ENCODE assay signal across 9 mouse cellular contexts in genomic region chr10:127167614-127168192, GRCm38 (mm10). TPM values are rescaled to one million over a fixed set of nuclear protein-coding genes. Genes with fewer than 3 reads are reported as not detected.
A peak's percentile ranks its signal among the peaks of the same experiment; 100 is the strongest.
DNase-seq lines count a peak whose midpoint lies in the region; ATAC-seq and TF ChIP-seq lines count a peak whose summit lies in the region.
"Had no signal": no experiment of that assay in that cellular context is flagged by ENCODE, and none has a peak within 500 bp of the region (broad histone marks: within the 10 kb centered on the region; RNA-seq: fewer than 3 reads in every experiment).

No protein-coding gene starts in this region.

- no peak for TF ChIP-seq CTCF in G1E (IDR thresholded peaks at IDR 0.05; ENCODE audit: low read depth, low read length)
- TF ChIP-seq CTCF in kidney, adult 2 months (conservative IDR thresholded peaks at IDR 0.05; ENCODE audit: insufficient read depth, insufficient read length, low read depth, low read length) = no peak

- no peak overlapping the region for H3K9ac ChIP-seq in heart, embryonic 13.5 days
- no peak overlapping the region for H3K9ac ChIP-seq in heart, embryonic 12.5 days
- H3K9ac ChIP-seq: embryonic facial prominence, embryonic 13.5 days had no signal

- H3K4me1 ChIP-seq in heart, embryonic 13.5 days = peaks cover 48% of the 10 kb centered on the region
- H3K4me1 ChIP-seq in heart, embryonic 12.5 days (replicated peaks) = peaks cover 47% of the 10 kb centered on the region
- H3K4me1 ChIP-seq in G1E (ENCODE audit: insufficient read depth, low read depth, low read length) = peaks cover 80% of the 10 kb centered on the region
- H3K4me1 ChIP-seq in kidney, adult 2 months (ENCODE audit: control insufficient read depth, insufficient read depth, low read length) = 0 out of 2 replicates have a peak, but pooled peaks cover 2% of the 10 kb centered on the region

- no peak for ATAC-seq in heart, embryonic 13.5 days (ENCODE audit: extremely low read depth, insufficient number of reproducible peaks, low FRiP score, low TSS enrichment)
- no peak for ATAC-seq in heart, embryonic 12.5 days (ENCODE audit: insufficient number of reproducible peaks, low FRiP score)
- no peak for ATAC-seq in G1E (ENCODE audit: extremely low read depth, insufficient number of reproducible peaks, low FRiP score, poor library complexity, severe bottlenecking)
- ATAC-seq in activated CD4-positive, CD25-positive, alpha-beta regulatory T cell, adult 4 months = no peak

- 20% methylated on average over 10 of the region's 10 CpGs for WGBS in heart, embryonic 13.5 days
- 17% methylated on average over 10 of the region's 10 CpGs for WGBS in heart, embryonic 12.5 days
- 64% methylated on average over 10 of the region's 10 CpGs for WGBS in kidney, adult 2 months

- no peaks in the 10 kb centered on the region for H3K36me3 ChIP-seq in heart, embryonic 13.5 days
- H3K36me3 ChIP-seq in heart, embryonic 12.5 days = no peaks in the 10 kb centered on the region
- H3K36me3 ChIP-seq in G1E (replicated peaks) = peaks cover 73% of the 10 kb centered on the region
- no peaks in the 10 kb centered on the region for H3K36me3 ChIP-seq in kidney, adult 2 months (ENCODE audit: control insufficient read depth, insufficient read depth, low read length)
- H3K36me3 ChIP-seq: embryonic facial prominence, embryonic 13.5 days had no signal

- H3K27ac ChIP-seq in heart, embryonic 13.5 days (replicated peaks) = no peak overlapping the region
- no peak overlapping the region for H3K27ac ChIP-seq in heart, embryonic 12.5 days (ENCODE audit: poor library complexity, severe bottlenecking)
- H3K27ac ChIP-seq in kidney, adult 2 months (ENCODE audit: insufficient read depth, low read depth, low read length) = no peak overlapping the region
- H3K27ac ChIP-seq: embryonic facial prominence, embryonic 13.5 days had no signal

- TF ChIP-seq POLR2A in kidney, adult 2 months (IDR thresholded peaks at IDR 0.05; ENCODE audit: low read depth, low read length) = no peak

- DNase-seq in G1E (ENCODE audit: low spot score) = no peak
- peak; percentile 74 for DNase-seq in gonadal fat pad, adult 2 months (ENCODE audit: low read depth)
- DNase-seq in lung, postnatal 25 days (ENCODE audit: low spot score) = peak; percentile 67
- DNase-seq in kidney, adult 2 months = no peak
- no peak for DNase-seq in adrenal gland, postnatal 4 days (ENCODE audit: low spot score in 2 of 2)

- peak overlapping the region; percentile 27; the same call in 1 of the 2 replicates for H3K4me2 ChIP-seq in heart, embryonic 13.5 days
- H3K4me2 ChIP-seq in heart, embryonic 12.5 days = no peak overlapping the region

- peaks cover 99% of the 10 kb centered on the region for H3K27me3 ChIP-seq in heart, embryonic 13.5 days (replicated peaks)
- peaks cover 94% of the 10 kb centered on the region for H3K27me3 ChIP-seq in heart, embryonic 12.5 days (replicated peaks)
- no peaks in the 10 kb centered on the region for H3K27me3 ChIP-seq in G1E (ENCODE audit: insufficient read depth, low read length)
- peaks cover 2% of the 10 kb centered on the region; the same call in 1 of the 2 replicates for H3K27me3 ChIP-seq in kidney, adult 2 months (replicated peaks; ENCODE audit: control insufficient read depth, insufficient read depth, low read length)

- no peak overlapping the region for H3K4me3 ChIP-seq in heart, embryonic 13.5 days
- H3K4me3 ChIP-seq in heart, embryonic 12.5 days = no peak overlapping the region
- peak overlapping the region; percentile 93 for H3K4me3 ChIP-seq in G1E (ENCODE audit: low read depth, low read length)
- H3K4me3 ChIP-seq in kidney, adult 2 months (ENCODE audit: insufficient read depth, low read depth, low read length) = no peak overlapping the region

- H3K9me3 ChIP-seq in heart, embryonic 13.5 days = no peaks in the 10 kb centered on the region
- no peaks in the 10 kb centered on the region for H3K9me3 ChIP-seq in heart, embryonic 12.5 days (replicated peaks)
- no peaks in the 10 kb centered on the region for H3K9me3 ChIP-seq in G1E (replicated peaks)
- H3K9me3 ChIP-seq: embryonic facial prominence, embryonic 13.5 days had no signal

RNA-seq across cellular contexts. Expression of gene B4galnt1, which starts 2.7 kb away (rescaled TPM):
- 1.2 and 1.7 TPM in 2 replicates for polyA plus RNA-seq in heart, embryonic 13.5 days (2015; fragmentation: Nextera tagmentation; extraction: Ambion mirVana)
- polyA plus RNA-seq in heart, embryonic 12.5 days (2016; fragmentation: Nextera tagmentation; extraction: Ambion mirVana) = 1.9 and 2.4 TPM in 2 replicates
- total RNA-seq in G1E (2014; fragmentation: Nextera tagmentation) = 173 and 188 TPM in 2 replicates
- total RNA-seq in G1E (2017) = 65.0 and 66.7 TPM in 2 replicates
- polyA plus RNA-seq in G1E (2012) = 292 and 318 TPM in 2 replicates
- polyA plus RNA-seq in gonadal fat pad, adult 2 months (2012; rRNA removed) = 60.5 and 112 TPM in 2 replicates
- 15.4 and 27.5 TPM in 2 replicates for polyA plus RNA-seq in kidney, adult 2 months (2012; rRNA removed)
- 100 to 1,000 TPM; 152 to 209 TPM for polyA plus RNA-seq in activated CD4-positive, CD25-positive, alpha-beta regulatory T cell, adult 4 months (2017; shearing (Covaris generic))
- total RNA-seq in adrenal gland, postnatal 4 days (2021) = 10 to 100 TPM; 10.6 to 11.7 TPM

RNA-seq across cellular contexts. Expression of gene Slc26a10, which starts 12.7 kb away (rescaled TPM):
- polyA plus RNA-seq in heart, embryonic 13.5 days (2015; fragmentation: Nextera tagmentation; extraction: Ambion mirVana) = 18.0 and 21.5 TPM in 2 replicates
- polyA plus RNA-seq in heart, embryonic 12.5 days (2016; fragmentation: Nextera tagmentation; extraction: Ambion mirVana) = 20.2 and 21.0 TPM in 2 replicates
- 8.4 and 10.1 TPM in 2 replicates for total RNA-seq in G1E (2014; fragmentation: Nextera tagmentation)
- total RNA-seq in G1E (2017) = 0.58 and 0.98 TPM in 2 replicates
- 0.68 and 0.94 TPM in 2 replicates for polyA plus RNA-seq in G1E (2012)
- polyA plus RNA-seq in gonadal fat pad, adult 2 months (2012; rRNA removed) = 1.0 and 1.2 TPM in 2 replicates
- 6.6 and 8.1 TPM in 2 replicates for polyA plus RNA-seq in kidney, adult 2 months (2012; rRNA removed)
- 1 to 10 TPM; 2.5 to 2.7 TPM for polyA plus RNA-seq in activated CD4-positive, CD25-positive, alpha-beta regulatory T cell, adult 4 months (2017; shearing (Covaris generic))
- total RNA-seq in adrenal gland, postnatal 4 days (2021) = 1 to 10 TPM; 1.6 to 3.0 TPM

RNA-seq across cellular contexts. Expression of gene Arhgef25, which starts 22.2 kb away (rescaled TPM):
- 21.4 and 21.6 TPM in 2 replicates for polyA plus RNA-seq in heart, embryonic 13.5 days (2015; fragmentation: Nextera tagmentation; extraction: Ambion mirVana)
- polyA plus RNA-seq in heart, embryonic 12.5 days (2016; fragmentation: Nextera tagmentation; extraction: Ambion mirVana) = 21.3 and 23.1 TPM in 2 replicates
- total RNA-seq in G1E (2014; fragmentation: Nextera tagmentation) = 49.0 and 70.1 TPM in 2 replicates
- 43.0 and 51.4 TPM in 2 replicates for total RNA-seq in G1E (2017)
- 98.4 and 120 TPM in 2 replicates for polyA plus RNA-seq in G1E (2012)
- polyA plus RNA-seq in gonadal fat pad, adult 2 months (2012; rRNA removed) = 25.7 and 29.6 TPM in 2 replicates
- polyA plus RNA-seq in kidney, adult 2 months (2012; rRNA removed) = 9.2 and 11.9 TPM in 2 replicates
- polyA plus RNA-seq in activated CD4-positive, CD25-positive, alpha-beta regulatory T cell, adult 4 months (2017; shearing (Covaris generic)) = not detected
- 10 to 100 TPM; 34.7 to 45.3 TPM for total RNA-seq in adrenal gland, postnatal 4 days (2021)

RNA-seq across cellular contexts. Expression of gene Dtx3, which starts 27.8 kb away (rescaled TPM):
- 65.2 and 67.7 TPM in 2 replicates for polyA plus RNA-seq in heart, embryonic 13.5 days (2015; fragmentation: Nextera tagmentation; extraction: Ambion mirVana)
- 74.3 and 75.1 TPM in 2 replicates for polyA plus RNA-seq in heart, embryonic 12.5 days (2016; fragmentation: Nextera tagmentation; extraction: Ambion mirVana)
- 318 and 360 TPM in 2 replicates for total RNA-seq in G1E (2014; fragmentation: Nextera tagmentation)
- total RNA-seq in G1E (2017) = 95.8 and 125 TPM in 2 replicates
- 213 and 260 TPM in 2 replicates for polyA plus RNA-seq in G1E (2012)
- polyA plus RNA-seq in gonadal fat pad, adult 2 months (2012; rRNA removed) = 91.3 and 116 TPM in 2 replicates
- polyA plus RNA-seq in kidney, adult 2 months (2012; rRNA removed) = 101 and 132 TPM in 2 replicates
- polyA plus RNA-seq in activated CD4-positive, CD25-positive, alpha-beta regulatory T cell, adult 4 months (2017; shearing (Covaris generic)) = 10 to 100 TPM; 40.6 to 42.9 TPM
- 100 to 1,000 TPM; 111 to 126 TPM for total RNA-seq in adrenal gland, postnatal 4 days (2021)

RNA-seq across cellular contexts. Expression of gene Pip4k2c, which starts 43.7 kb away (rescaled TPM):
- polyA plus RNA-seq in heart, embryonic 13.5 days (2015; fragmentation: Nextera tagmentation; extraction: Ambion mirVana) = 23.2 and 23.8 TPM in 2 replicates
- 29.7 and 31.5 TPM in 2 replicates for polyA plus RNA-seq in heart, embryonic 12.5 days (2016; fragmentation: Nextera tagmentation; extraction: Ambion mirVana)
- total RNA-seq in G1E (2014; fragmentation: Nextera tagmentation) = 136 and 141 TPM in 2 replicates
- total RNA-seq in G1E (2017) = 126 and 133 TPM in 2 replicates
- polyA plus RNA-seq in G1E (2012) = 130 and 151 TPM in 2 replicates
- polyA plus RNA-seq in gonadal fat pad, adult 2 months (2012; rRNA removed) = 76.9 and 93.8 TPM in 2 replicates
- 116 and 120 TPM in 2 replicates for polyA plus RNA-seq in kidney, adult 2 months (2012; rRNA removed)
- polyA plus RNA-seq in activated CD4-positive, CD25-positive, alpha-beta regulatory T cell, adult 4 months (2017; shearing (Covaris generic)) = 10 to 100 TPM; 24.2 to 27.8 TPM
- 10 to 100 TPM; 37.5 to 39.8 TPM for total RNA-seq in adrenal gland, postnatal 4 days (2021)

Comparison
In these comparisons a context has a peak if more than half of its experiments do, and no peak if none do; other contexts are left out.
1. DNase-seq: peak in gonadal fat pad, adult 2 months (single experiment) and lung, postnatal 25 days (single experiment); none in G1E (single experiment), kidney, adult 2 months (single experiment) and adrenal gland, postnatal 4 days (0 of 2).
2. RNA of gene Arhgef25, which starts 22.2 kb away (polyA plus RNA-seq): 98.4 to 120 TPM in G1E, 25.7 to 29.6 TPM in gonadal fat pad, adult 2 months, 21.4 to 21.6 TPM in heart, embryonic 13.5 days, 21.3 to 23.1 TPM in heart, embryonic 12.5 days and 9.2 to 11.9 TPM in kidney, adult 2 months; not detected in activated CD4-positive, CD25-positive, alpha-beta regulatory T cell, adult 4 months; every median in the first group is over 10 times any median in the second.